Mouse (Mus musculus) spleen, adult 2 months (tissue): Measurements from ENCODE around the gene Dmac2. TPM values are rescaled to one million over a fixed set of nuclear protein-coding genes. Genes with fewer than 3 reads are reported as not detected.
A peak's percentile ranks its signal among the peaks of the same experiment; 100 is the strongest.

Experiments
- DNase-seq, 2 experiments: peaks; one replicate each; pipeline versions ENCODE4 v3.0.0 to v3.0.0-alpha.2; 2012 to 2021; ENCODE audit warnings: low spot score in 2 of 2, low read depth in 1 of 2
- H3K27ac ChIP-seq: fragments of 200-500 bp; 2 replicates; pipeline ENCODE4 v1.5.1; 2012; ENCODE audit warnings: low read length, inconsistent platforms; ENCODE audit not compliant: insufficient read depth
- H3K27me3 ChIP-seq: fragments of 200-500 bp; 2 replicates; pipeline ENCODE4 v1.6.1; 2012; ENCODE audit warnings: mild to moderate bottlenecking, moderate library complexity, low read length, inconsistent platforms; ENCODE audit not compliant: control insufficient read depth, insufficient read depth
- H3K36me3 ChIP-seq: fragments of 200-500 bp; 2 replicates; pipeline ENCODE4 v1.6.1; 2012; ENCODE audit warnings: mild to moderate bottlenecking, low read length, inconsistent platforms; ENCODE audit not compliant: control insufficient read depth, insufficient read depth
- H3K4me1 ChIP-seq: fragments of 200-500 bp; 2 replicates; pipeline ENCODE4 v1.6.1; 2011; ENCODE audit warnings: inconsistent platforms; ENCODE audit not compliant: control insufficient read depth, insufficient read depth, insufficient read length
- H3K4me3 ChIP-seq: fragments of 200-500 bp; 2 replicates; pipeline ENCODE4 v1.5.1; 2011; ENCODE audit warnings: mild to moderate bottlenecking, inconsistent platforms; ENCODE audit not compliant: insufficient read depth, insufficient read length; ENCODE audit errors: extremely low read depth
- CTCF ChIP-seq: fragments of 200-500 bp; IDR thresholded peaks from 2 replicates; pipeline ENCODE4 v1.5.1; 2011; ENCODE audit warnings: mild to moderate bottlenecking, inconsistent platforms; ENCODE audit not compliant: insufficient read depth, insufficient read length, insufficient replicate concordance; ENCODE audit errors: extremely low read depth
- POLR2A ChIP-seq: fragments of 200-500 bp; IDR thresholded peaks from 2 replicates; pipeline ENCODE4 v1.6.1; 2011; ENCODE audit warnings: low read depth, low read length, inconsistent platforms
- WGBS: fragments of 180-500 bp; shearing (Covaris S2); methylation state at CpG from one replicate; pipeline ENCODE4 v1.1.7; 2018; 5-methylcytosine and 5-hydroxymethylcytosine counted together
- polyA plus RNA-seq: library from polyadenylated mRNA; depleted of rRNA; stranded (reverse); fragments of >200 nt; gene quantifications from 2 replicates; pipeline ENCODE4 v1.2.3, GENCODE M21; 2012; rRNA removed

Gene Dmac2
- polyA plus RNA-seq, 1 experiment: 74.7 TPM

- H3K27me3 ChIP-seq: peaks cover 2% of the 10 kb centered on the region; the same call in 1 of the 2 replicates
- H3K27ac ChIP-seq: no peak overlapping the region
- TF ChIP-seq CTCF (no peak), POLR2A (no peak)
- 0 out of 2 replicates have a peak, but pooled peaks cover 8% of the 10 kb centered on the region for H3K4me1 ChIP-seq
- H3K4me3 ChIP-seq: peak overlapping the region; percentile 17; the same call in 1 of the 2 replicates
- WGBS: 13% methylated on average over 9 of the region's 9 CpGs
- no peak for DNase-seq
- H3K36me3 ChIP-seq: no peaks in the 10 kb centered on the region
Measured at GRCm38 (mm10) chr7:25674297-25674696, 55.1 kb downstream of the Dmac2 start.

- DNase-seq: no peak
- no peaks in the 10 kb centered on the region for H3K36me3 ChIP-seq
- peaks cover 8% of the 10 kb centered on the region; the same call in 1 of the 2 replicates for H3K4me1 ChIP-seq
- 2% methylated on average over 29 of the region's 29 CpGs for WGBS
- peaks cover 2% of the 10 kb centered on the region; the same call in 1 of the 2 replicates for H3K27me3 ChIP-seq
- no peak within 1 kb of the TSS for H3K27ac ChIP-seq
- TF ChIP-seq CTCF: no peak
- TF ChIP-seq POLR2A: no peak
- H3K4me3 ChIP-seq: peak within 1 kb of the TSS; percentile 17; the same call in 1 of the 2 replicates
Measured at GRCm38 (mm10) chr7:25674719-25675300, 55.6 kb downstream of the Dmac2 start, which contains the start of gene Tmem91. Tmem91 (minus strand) TSS chr7:25675166.

Other genes starting within 250 kb of the Dmac2 start
- not detected in 2 replicates for gene Cnfn, start 249.7 kb upstream of the Dmac2 start, polyA plus RNA-seq
- gene Lipe, start 220.7 kb upstream of the Dmac2 start, polyA plus RNA-seq: 35.0 and 46.0 TPM in 2 replicates
- not detected in 2 replicates for gene Cxcl17, start 206.5 kb upstream of the Dmac2 start, polyA plus RNA-seq
- gene Ceacam1, start 141.8 kb upstream of the Dmac2 start, polyA plus RNA-seq: 16.0 and 16.3 TPM in 2 replicates
- 0.45 and 0.67 TPM in 2 replicates for gene Ceacam2, start 79.6 kb upstream of the Dmac2 start, polyA plus RNA-seq
- gene Erich4, start 3.5 kb upstream of the Dmac2 start, polyA plus RNA-seq: not detected in 2 replicates
- 54.8 and 71.5 TPM in 2 replicates for gene B3gnt8, start 7.2 kb downstream of the Dmac2 start, polyA plus RNA-seq
- 81.4 and 108 TPM in 2 replicates for gene Bckdha, start 39.6 kb downstream of the Dmac2 start, polyA plus RNA-seq
- gene Exosc5, start 39.8 kb downstream of the Dmac2 start, polyA plus RNA-seq: 79.5 and 111 TPM in 2 replicates
- 0.35 and 0.61 TPM in 2 replicates for gene Tmem91, start 55.8 kb downstream of the Dmac2 start, polyA plus RNA-seq
- 72.0 and 108 TPM in 2 replicates for gene B9d2, start 61.4 kb downstream of the Dmac2 start, polyA plus RNA-seq
- 152 and 179 TPM in 2 replicates for gene Tgfb1, start 67.6 kb downstream of the Dmac2 start, polyA plus RNA-seq
- 81.5 and 93.6 TPM in 2 replicates for gene Ccdc97, start 99.7 kb downstream of the Dmac2 start, polyA plus RNA-seq
- gene Hnrnpul1, start 135.3 kb downstream of the Dmac2 start, polyA plus RNA-seq: 49.6 and 59.2 TPM in 2 replicates
- gene Axl, start 169.3 kb downstream of the Dmac2 start, polyA plus RNA-seq: 106 and 129 TPM in 2 replicates
- 2.9 and 3.5 TPM in 2 replicates for gene Cyp2s1, start 197.5 kb downstream of the Dmac2 start, polyA plus RNA-seq